Mouse (Mus musculus) spleen, postnatal 14 days (tissue): ENCODE measurements around the gene Pcdh10.

ENCODE experiments used
- DNase-seq, 2 experiments: peaks; one replicate each; pipeline ENCODE4 v3.0.0; 2021 to 2022; ENCODE audit warnings: low spot score in 2 of 2

Pcdh10 gene

GRCm38 (mm10) chr3:45378145-45378544 is at the start of gene Pcdh10:
Gene Pcdh10, plus strand, starts transcription at chr3:45378398.
- no peak for DNase-seq

- DNase-seq = no peak
Observed at GRCm38 (mm10) chr3:45355919-45356318, 22.3 kb upstream of the Pcdh10 start.

GRCm38 (mm10) chr3:45368952-45369351 is 9.2 kb upstream of the Pcdh10 start:
- DNase-seq = no peak

- DNase-seq = no peak
Observed at GRCm38 (mm10) chr3:45375761-45376500, 2.3 kb upstream of the Pcdh10 start.

GRCm38 (mm10) chr3:45376501-45377390 is 1.5 kb upstream of the Pcdh10 start:
- DNase-seq = no peak

GRCm38 (mm10) chr3:45377391-45377998 is 703 bp upstream of the Pcdh10 start:
- DNase-seq = no peak

GRCm38 (mm10) chr3:45379541-45379971 is 1.4 kb downstream of the Pcdh10 start:
- DNase-seq = no peak

- DNase-seq = no peak
Observed at GRCm38 (mm10) chr3:45379972-45380761, 2.0 kb downstream of the Pcdh10 start.

GRCm38 (mm10) chr3:45380811-45381761 is 2.9 kb downstream of the Pcdh10 start:
- DNase-seq = no peak

GRCm38 (mm10) chr3:45382032-45382755 is 4.0 kb downstream of the Pcdh10 start:
- DNase-seq = no peak

GRCm38 (mm10) chr3:45383831-45384230 is 5.6 kb downstream of the Pcdh10 start:
- no peak for DNase-seq

GRCm38 (mm10) chr3:45385028-45385427 is 6.8 kb downstream of the Pcdh10 start:
- no peak for DNase-seq

- DNase-seq = no peak
Observed at GRCm38 (mm10) chr3:45385451-45385850, 7.3 kb downstream of the Pcdh10 start.

- no peak for DNase-seq
Observed at GRCm38 (mm10) chr3:45386512-45386911, 8.3 kb downstream of the Pcdh10 start.

- DNase-seq = no peak
Observed at GRCm38 (mm10) chr3:45397101-45397500, 18.9 kb downstream of the Pcdh10 start.

- DNase-seq = no peak
Observed at GRCm38 (mm10) chr3:45403239-45403638, 25.0 kb downstream of the Pcdh10 start.

GRCm38 (mm10) chr3:45431691-45432090 is 53.5 kb downstream of the Pcdh10 start:
- no peak for DNase-seq

- no peak for DNase-seq
Observed at GRCm38 (mm10) chr3:45432172-45432765, 54.1 kb downstream of the Pcdh10 start.
